Mouse (Mus musculus) heart, embryonic 12.5 days (tissue): Measurements from ENCODE around the gene Rbm44. TPM values are rescaled to one million over a fixed set of nuclear protein-coding genes. Genes with fewer than 3 reads are reported as not detected.
A peak's percentile ranks its signal among the peaks of the same experiment; 100 is the strongest.

Experiments used
- ATAC-seq: fragments of 200-750 bp; cut with Nextera tagmentation; 2 replicates; pipeline ENCODE4 v1.8.0; 2017; ENCODE audit warnings: moderate TSS enrichment, moderate library complexity; ENCODE audit not compliant: insufficient number of reproducible peaks, low FRiP score
- H3K27ac ChIP-seq: fragments of 300-500 bp; sonication (generic); 2 replicates; pipeline ENCODE4 v1.5.1; 2016; ENCODE audit warnings: mild to moderate bottlenecking, moderate library complexity; ENCODE audit not compliant: poor library complexity, severe bottlenecking
- H3K27me3 ChIP-seq: fragments of 300-500 bp; sonication (generic); replicated peaks from 2 replicates; pipeline ENCODE4 v1.6.1; 2016; ENCODE audit warnings: mild to moderate bottlenecking, moderate library complexity
- H3K36me3 ChIP-seq: fragments of 300-500 bp; sonication (generic); 2 replicates; pipeline ENCODE4 v1.6.1; 2016; ENCODE audit warnings: mild to moderate bottlenecking, moderate library complexity
- H3K4me1 ChIP-seq: fragments of 300-500 bp; sonication (generic); replicated peaks from 2 replicates; pipeline ENCODE4 v1.6.1; 2016; ENCODE audit warnings: mild to moderate bottlenecking
- H3K4me2 ChIP-seq: fragments of 300-500 bp; sonication (generic); 2 replicates; pipeline ENCODE4 v1.6.1; 2016; ENCODE audit warnings: mild to moderate bottlenecking, moderate library complexity
- H3K4me3 ChIP-seq: fragments of 300-500 bp; sonication (generic); 2 replicates; pipeline ENCODE4 v1.5.1; 2016; ENCODE audit warnings: mild to moderate bottlenecking
- H3K9ac ChIP-seq: fragments of 300-500 bp; sonication (generic); 2 replicates; pipeline ENCODE4 v1.6.1; 2016; ENCODE audit warnings: mild to moderate bottlenecking, moderate library complexity
- H3K9me3 ChIP-seq: fragments of 300-500 bp; sonication (generic); replicated peaks from 2 replicates; pipeline ENCODE4 v1.6.1; 2016; ENCODE audit warnings: mild to moderate bottlenecking, moderate library complexity
- WGBS: fragments of 180-500 bp; shearing (Covaris S2); methylation state at CpG from one replicate; pipeline ENCODE4 v1.1.7; 2016; 5-methylcytosine and 5-hydroxymethylcytosine counted together
- polyA plus RNA-seq: library from polyadenylated mRNA; unstranded; fragments of >200 nt; fragmentation: Nextera tagmentation; extraction: Ambion mirVana; gene quantifications from 2 replicates; pipeline ENCODE4 v1.2.1, GENCODE M21; 2016

Gene Rbm44
- polyA plus RNA-seq, 1 experiment from 2014 or later: 2.1 TPM

DNA sequence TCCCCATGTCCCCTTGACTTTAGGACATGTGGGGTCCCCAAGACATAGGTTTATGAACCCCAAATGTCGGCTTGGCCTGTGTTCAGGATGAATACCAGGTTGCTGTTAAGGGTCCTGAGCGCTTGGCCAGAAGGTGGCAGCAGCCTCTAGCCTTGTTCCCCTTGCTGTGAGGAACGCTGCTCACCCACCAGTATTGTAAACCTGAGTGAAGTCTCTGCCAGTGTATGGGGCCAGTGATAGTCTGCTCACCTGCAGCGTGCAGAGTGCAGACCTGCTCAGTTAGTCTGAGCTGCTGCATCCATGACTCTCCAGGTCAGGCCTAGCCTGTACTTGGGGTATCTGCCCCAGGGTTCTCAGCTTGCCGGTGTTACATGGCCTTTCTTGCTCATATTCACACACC, 34.2 kb downstream of the Rbm44 start:
- no peaks in the 10 kb centered on the region for H3K9me3 ChIP-seq
- peak; percentile 68; the same call in 1 of the 2 replicates for ATAC-seq
- peaks cover 42% of the 10 kb centered on the region for H3K4me1 ChIP-seq
- H3K4me2 ChIP-seq: peak overlapping the region; percentile 83
- H3K27me3 ChIP-seq: 0 out of 2 replicates have a peak, but pooled peaks cover 7% of the 10 kb centered on the region
- no peak overlapping the region for H3K27ac ChIP-seq
- no peak overlapping the region for H3K4me3 ChIP-seq
- no peak overlapping the region for H3K9ac ChIP-seq
- 26% methylated on average over 5 of the region's 5 CpGs for WGBS
- H3K36me3 ChIP-seq: no peaks in the 10 kb centered on the region

DNA sequence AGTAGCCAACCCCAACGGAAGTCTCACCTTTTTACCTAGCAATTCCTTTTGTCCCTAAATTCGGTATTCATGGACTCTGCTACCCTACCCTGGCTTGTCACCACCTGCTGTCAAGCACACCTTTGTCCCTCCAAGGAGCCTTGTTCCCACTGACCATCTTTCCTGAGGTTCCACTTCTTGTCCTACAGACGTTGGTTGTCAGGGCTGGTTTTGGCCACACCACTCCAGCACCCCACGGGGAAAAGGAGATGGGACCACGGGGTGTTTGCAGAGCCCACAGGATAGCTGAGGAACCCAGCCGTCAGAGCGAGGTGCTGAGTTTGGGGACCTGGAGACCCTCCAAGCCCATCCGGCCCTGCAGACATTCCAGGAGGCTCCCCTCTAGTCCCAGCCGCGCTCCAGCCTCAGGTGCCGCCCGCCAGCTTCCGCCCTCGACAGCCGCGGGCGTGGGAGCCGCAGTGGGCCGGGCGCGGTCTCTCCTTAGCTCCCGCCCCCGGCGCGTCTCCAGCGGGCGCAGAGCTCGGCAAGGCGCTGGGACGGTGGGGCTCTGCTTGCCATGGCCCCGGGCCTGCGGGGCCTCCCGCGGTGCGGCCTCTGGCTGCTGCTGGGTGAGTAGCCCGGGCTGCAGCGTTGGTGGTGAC, 34.8 kb downstream of the Rbm44 start, which contains the start of gene Ramp1:
TSS of gene Ramp1 (plus strand) at position 290 of the 641 bp plus-strand sequence.
- H3K4me2 ChIP-seq: peak within 1 kb of the TSS; percentile 83
- H3K4me3 ChIP-seq: peak within 1 kb of the TSS; percentile 56
- ATAC-seq: peak; percentile 51; the same call in 1 of the 2 replicates
- H3K9me3 ChIP-seq: no peaks in the 10 kb centered on the region
- H3K27me3 ChIP-seq: 0 out of 2 replicates have a peak, but pooled peaks cover 7% of the 10 kb centered on the region
- peak within 1 kb of the TSS; percentile 77 for H3K9ac ChIP-seq
- no peak within 1 kb of the TSS for H3K27ac ChIP-seq
- WGBS: 3% methylated on average over 36 of the region's 37 CpGs
- H3K36me3 ChIP-seq: no peaks in the 10 kb centered on the region
- peaks cover 42% of the 10 kb centered on the region for H3K4me1 ChIP-seq

DNA sequence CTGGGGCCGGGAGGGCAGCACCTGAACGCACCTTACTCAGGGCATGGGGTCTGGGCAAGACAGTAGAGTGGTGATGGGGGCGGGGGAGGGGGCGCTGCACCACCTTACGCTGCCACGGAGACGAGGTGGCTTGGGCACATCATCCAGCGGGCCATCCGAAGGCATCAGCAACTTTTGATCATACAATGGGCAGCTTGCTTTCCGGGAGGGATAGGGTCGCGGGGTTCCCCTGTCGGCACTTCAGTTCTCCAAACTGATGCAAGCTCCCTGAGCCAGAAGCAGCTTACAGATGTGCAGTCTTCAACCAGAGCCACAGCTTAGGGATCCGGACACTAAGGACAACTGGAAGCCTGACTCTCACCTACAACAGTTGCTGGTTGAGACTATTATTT, 35.3 kb downstream of the Rbm44 start:
- Histone ChIP-seq H3K4me3 (peak overlapping the region; percentile 56), H3K4me1 (peaks cover 42% of the 10 kb centered on the region), H3K4me2 (peak overlapping the region; percentile 83), H3K27me3 (0 out of 2 replicates have a peak, but pooled peaks cover 7% of the 10 kb centered on the region), H3K9me3 (no peaks in the 10 kb centered on the region), H3K27ac (no peak overlapping the region), H3K9ac (peak overlapping the region; percentile 77), H3K36me3 (no peaks in the 10 kb centered on the region)
- ATAC-seq: no peak
- 9% methylated on average over 13 of the region's 14 CpGs for WGBS

DNA sequence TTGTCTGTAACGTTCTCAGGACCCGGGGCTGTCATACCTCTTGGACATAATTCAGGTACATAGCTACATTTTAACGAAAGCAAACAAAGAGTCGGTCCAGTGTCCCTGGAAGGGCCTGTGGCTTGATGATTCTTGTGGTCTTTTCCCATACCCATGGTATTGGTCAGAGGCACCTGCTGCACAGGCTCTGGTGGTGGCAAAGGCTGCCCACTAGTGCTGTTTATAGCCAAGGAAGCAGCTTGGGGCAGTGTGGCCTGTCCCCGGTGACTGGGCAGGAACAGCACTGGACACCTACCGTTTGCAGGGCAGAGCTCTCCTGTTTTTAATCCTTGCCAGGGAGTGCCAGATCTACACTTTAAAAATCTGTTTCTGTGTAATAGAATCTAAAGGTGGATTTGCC, 35.8 kb downstream of the Rbm44 start:
- no peak for ATAC-seq
- Histone ChIP-seq H3K27me3 (0 out of 2 replicates have a peak, but pooled peaks cover 7% of the 10 kb centered on the region), H3K27ac (no peak overlapping the region), H3K4me3 (peak overlapping the region; percentile 56; the same call in 1 of the 2 replicates), H3K4me2 (peak overlapping the region; percentile 83), H3K9me3 (no peaks in the 10 kb centered on the region), H3K36me3 (no peaks in the 10 kb centered on the region), H3K9ac (no peak overlapping the region), H3K4me1 (peaks cover 42% of the 10 kb centered on the region)
- WGBS: 62% methylated on average over 6 of the region's 6 CpGs

DNA sequence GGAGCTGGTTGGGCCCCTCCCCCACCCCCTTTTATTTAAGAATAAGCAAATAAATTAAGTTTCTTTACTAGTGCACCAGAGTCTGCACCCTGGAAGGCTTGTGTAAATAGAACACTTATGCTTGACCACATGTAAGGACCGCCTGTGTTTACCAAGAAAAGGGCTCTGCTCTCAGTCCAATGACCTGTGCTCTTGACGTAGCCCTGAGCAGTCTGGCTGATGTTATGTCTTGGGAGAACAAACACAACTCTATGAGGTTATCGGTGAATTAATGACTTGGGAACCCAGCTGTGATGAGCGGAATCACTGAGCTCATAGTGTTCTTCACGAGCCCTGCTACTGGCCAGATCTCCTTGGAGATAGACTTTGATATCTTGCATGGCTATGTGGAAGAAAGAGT, 36.4 kb downstream of the Rbm44 start:
- Histone ChIP-seq H3K4me1 (peaks cover 42% of the 10 kb centered on the region), H3K9me3 (peaks cover 2% of the 10 kb centered on the region; the same call in 1 of the 2 replicates), H3K4me2 (peak overlapping the region; percentile 83), H3K27ac (no peak overlapping the region), H3K4me3 (no peak overlapping the region), H3K36me3 (no peaks in the 10 kb centered on the region), H3K27me3 (0 out of 2 replicates have a peak, but pooled peaks cover 7% of the 10 kb centered on the region), H3K9ac (no peak overlapping the region)
- no peak for ATAC-seq
- WGBS: 55% methylated on average over 5 of the region's 5 CpGs

DNA sequence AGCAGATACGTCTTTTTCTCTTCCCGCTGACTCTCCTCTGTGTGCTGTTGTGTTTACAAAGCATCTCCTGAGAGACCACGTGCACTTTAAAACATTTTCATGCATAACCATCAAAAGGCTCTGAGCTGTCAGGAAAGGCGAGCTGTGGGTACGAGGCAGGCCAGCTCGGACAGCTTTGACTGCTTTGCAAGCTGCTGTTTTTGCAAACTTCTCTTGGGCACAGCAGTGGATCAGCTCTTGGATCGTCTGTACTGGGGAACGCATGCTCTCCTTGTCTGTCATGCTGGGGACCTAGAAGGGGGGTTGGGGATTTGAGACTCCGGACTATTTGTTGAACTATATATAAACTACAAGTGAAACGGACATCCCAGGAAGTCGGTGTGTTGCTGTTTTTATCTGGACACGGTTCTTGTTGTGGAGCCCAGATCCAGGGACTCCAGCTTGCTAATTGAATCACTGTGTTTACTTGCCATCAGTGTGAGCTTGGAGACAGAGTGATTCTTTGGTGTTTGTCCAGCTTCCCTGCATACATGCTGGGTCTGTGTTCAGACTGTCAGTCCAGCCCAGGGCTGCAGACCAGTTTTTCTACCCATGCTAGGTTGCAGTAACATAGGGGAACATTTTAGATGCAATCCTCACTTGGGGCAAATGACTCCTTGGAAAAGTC, 37.0 kb downstream of the Rbm44 start:
- 28% methylated on average over 12 of the region's 12 CpGs for WGBS
- Histone ChIP-seq H3K27me3 (0 out of 2 replicates have a peak, but pooled peaks cover 7% of the 10 kb centered on the region), H3K9me3 (peaks cover 5% of the 10 kb centered on the region; the same call in 1 of the 2 replicates), H3K4me2 (peak overlapping the region; percentile 83), H3K36me3 (no peaks in the 10 kb centered on the region), H3K4me1 (peaks cover 41% of the 10 kb centered on the region), H3K9ac (no peak overlapping the region), H3K27ac (no peak overlapping the region), H3K4me3 (no peak overlapping the region)
- no peak for ATAC-seq

DNA sequence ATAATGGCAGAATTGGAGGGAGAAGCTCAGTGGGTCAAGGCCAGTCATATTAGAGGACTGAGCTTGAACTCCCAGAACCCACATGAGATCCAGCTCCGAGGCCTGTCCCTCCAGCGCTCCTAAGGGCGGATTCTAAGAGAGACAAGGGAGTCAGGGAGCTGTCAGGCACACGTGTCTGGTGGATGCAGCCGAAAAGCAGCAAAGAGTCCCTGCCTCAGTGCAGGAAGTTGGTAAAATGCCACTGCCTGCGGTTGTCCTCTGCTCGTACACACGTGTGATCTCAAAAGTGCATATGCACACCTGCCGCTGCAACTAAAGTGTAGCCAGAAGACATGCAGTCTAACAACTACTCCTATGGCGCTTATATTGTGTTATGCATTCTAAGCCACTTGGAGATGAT, 38.4 kb downstream of the Rbm44 start:
- Histone ChIP-seq H3K27me3 (0 out of 2 replicates have a peak, but pooled peaks cover 5% of the 10 kb centered on the region), H3K4me1 (peaks cover 39% of the 10 kb centered on the region), H3K4me2 (no peak overlapping the region), H3K9ac (no peak overlapping the region), H3K36me3 (no peaks in the 10 kb centered on the region), H3K27ac (no peak overlapping the region), H3K9me3 (peaks cover 5% of the 10 kb centered on the region; the same call in 1 of the 2 replicates), H3K4me3 (no peak overlapping the region)
- 67% methylated on average over 10 of the region's 10 CpGs for WGBS
- no peak for ATAC-seq

DNA sequence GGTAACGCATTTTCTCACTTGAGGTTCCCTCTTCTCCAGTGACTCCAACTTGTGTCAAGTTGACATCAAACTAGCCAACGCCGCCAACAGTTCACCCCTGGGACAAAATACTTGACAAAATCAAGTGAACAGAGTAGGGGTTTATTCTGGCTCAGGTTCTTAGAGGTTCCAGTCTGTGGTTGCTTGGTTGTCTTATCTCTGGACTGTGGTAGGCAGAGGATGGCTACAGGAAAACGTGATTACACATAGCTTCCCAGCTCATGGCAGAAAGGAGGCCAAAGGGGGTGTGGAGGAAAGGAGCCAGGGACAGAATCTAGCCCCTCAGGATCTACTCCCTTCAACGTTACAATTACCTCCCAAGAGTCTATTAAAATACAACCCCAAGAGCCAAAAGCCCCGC, 41.8 kb downstream of the Rbm44 start:
- 75% methylated on average over 6 of the region's 6 CpGs for WGBS
- Histone ChIP-seq H3K9ac (no peak overlapping the region), H3K36me3 (no peaks in the 10 kb centered on the region), H3K4me3 (no peak overlapping the region), H3K27ac (no peak overlapping the region), H3K9me3 (peaks cover 5% of the 10 kb centered on the region; the same call in 1 of the 2 replicates), H3K4me1 (peaks cover 16% of the 10 kb centered on the region), H3K4me2 (no peak overlapping the region), H3K27me3 (no peaks in the 10 kb centered on the region)
- no peak for ATAC-seq

DNA sequence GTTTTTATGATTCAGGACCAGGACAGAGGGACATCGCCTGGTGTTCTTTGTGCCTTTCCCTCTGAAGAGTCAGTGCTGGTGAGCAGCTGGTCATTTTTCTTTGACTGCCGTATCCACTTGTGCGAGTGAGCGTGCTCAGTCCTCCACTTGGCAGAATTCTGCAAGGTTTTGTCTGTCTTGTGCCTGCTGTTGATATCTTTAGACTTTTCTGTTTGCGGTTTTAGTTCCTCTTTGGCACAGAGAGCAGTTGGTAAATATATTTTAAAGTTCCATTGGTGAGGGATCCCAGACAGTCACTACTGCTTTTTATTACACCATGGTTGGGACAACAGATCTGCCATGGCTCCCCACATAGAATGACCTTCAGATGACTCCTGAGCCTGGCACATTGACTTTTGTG, 42.4 kb downstream of the Rbm44 start:
- no peak for ATAC-seq
- Histone ChIP-seq H3K27me3 (no peaks in the 10 kb centered on the region), H3K4me2 (no peak overlapping the region), H3K9me3 (peaks cover 5% of the 10 kb centered on the region; the same call in 1 of the 2 replicates), H3K27ac (no peak overlapping the region), H3K4me1 (peaks cover 10% of the 10 kb centered on the region), H3K36me3 (no peaks in the 10 kb centered on the region), H3K4me3 (no peak overlapping the region), H3K9ac (no peak overlapping the region)
- WGBS: 91% methylated on average over 5 of the region's 5 CpGs

DNA sequence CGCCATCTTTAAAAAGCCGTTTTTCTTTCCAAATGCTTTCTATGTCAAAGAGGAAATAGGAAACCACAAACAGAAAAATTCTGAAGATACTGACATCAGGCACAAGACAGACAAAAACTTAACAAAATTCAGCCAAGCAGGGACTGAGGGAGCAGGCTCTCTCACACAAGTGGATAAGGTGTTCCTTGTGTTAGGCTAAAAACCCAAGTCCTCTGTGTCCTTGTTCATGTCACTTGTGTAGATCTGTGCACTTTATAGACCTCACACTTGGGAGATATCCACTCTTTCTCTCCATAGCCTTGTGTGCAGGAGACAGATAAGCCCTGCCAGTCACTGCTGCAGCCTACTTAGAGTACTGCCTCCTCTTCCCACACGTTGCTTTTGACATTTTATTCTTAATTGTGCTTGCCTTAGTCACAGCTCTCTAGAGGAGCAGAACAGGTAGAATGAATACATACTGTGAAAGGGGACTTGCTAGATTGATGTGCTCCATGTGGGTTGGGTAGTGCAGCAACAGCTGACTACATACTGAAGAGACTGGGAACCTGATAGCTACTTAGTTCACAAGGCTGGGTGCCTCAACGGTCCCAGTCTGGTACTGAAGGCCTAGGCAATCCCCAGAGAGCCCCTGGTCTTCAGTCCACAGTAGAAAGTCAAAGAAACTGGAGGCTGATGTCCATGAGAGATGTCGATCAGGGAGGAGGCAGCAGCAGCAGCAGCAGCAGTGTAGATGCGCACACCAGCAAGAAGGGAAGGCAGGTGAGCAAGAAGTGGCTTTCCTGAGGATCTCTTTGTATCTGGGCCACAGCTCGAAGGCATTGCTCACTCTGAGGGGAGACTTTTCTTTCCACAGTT, 43.1 kb downstream of the Rbm44 start:
- Histone ChIP-seq H3K27ac (no peak overlapping the region), H3K9me3 (peaks cover 5% of the 10 kb centered on the region; the same call in 1 of the 2 replicates), H3K9ac (no peak overlapping the region), H3K4me3 (no peak overlapping the region), H3K4me2 (no peak overlapping the region), H3K4me1 (peaks cover 6% of the 10 kb centered on the region; the same call in 1 of the 2 replicates), H3K36me3 (no peaks in the 10 kb centered on the region), H3K27me3 (no peaks in the 10 kb centered on the region)
- 75% methylated on average over 7 of the region's 7 CpGs for WGBS
- no peak for ATAC-seq
